In the genomic region with DNA sequence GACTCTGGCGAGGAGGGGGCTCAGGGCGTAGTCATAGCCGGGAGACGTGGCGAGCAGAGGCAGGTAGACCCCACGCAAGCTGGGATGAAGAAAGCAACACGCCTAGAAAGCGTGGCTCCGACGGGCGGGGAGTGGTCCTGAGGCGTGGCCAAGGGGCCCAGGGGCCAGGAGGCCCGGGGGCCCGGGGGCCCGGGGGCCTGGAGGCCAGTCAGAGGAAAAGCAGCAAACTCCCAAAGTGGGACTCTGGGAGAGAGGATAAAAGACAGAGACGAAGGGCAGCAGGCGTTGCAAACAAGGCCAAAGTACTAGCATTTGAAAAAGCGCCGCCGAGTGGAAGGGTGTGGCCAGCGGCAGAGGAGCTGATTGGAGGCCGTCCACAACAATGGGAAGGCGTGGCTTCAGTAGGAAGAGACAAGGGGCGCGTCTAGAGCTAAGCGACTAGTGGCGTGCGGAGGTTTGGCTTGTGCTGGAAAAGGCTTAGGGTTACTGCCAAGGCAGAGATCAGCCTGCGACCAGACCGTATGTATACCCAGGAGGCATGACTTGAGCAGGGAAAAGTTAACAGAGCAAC, we compare ENCODE assay signal across 8 mouse cellular contexts. TPM values are rescaled to one million over a fixed set of nuclear protein-coding genes. Genes with fewer than 3 reads are reported as not detected.
DNase-seq lines count a peak whose midpoint lies in the region; ATAC-seq and TF ChIP-seq lines count a peak whose summit lies in the region.

No protein-coding gene starts in this region.

- POLR2A ChIA-PET in Patski (lab: Charles Lee): no interaction called here

- no peaks in the 10 kb centered on the region for H3K27me3 ChIP-seq in Patski
- H3K27me3 ChIP-seq in hindbrain, embryonic 11.5 days (ENCODE audit: control insufficient read depth, insufficient read depth, low read length): no peaks in the 10 kb centered on the region

- CTCF ChIA-PET in Patski (lab: Charles Lee): interaction anchor here (0.7 to 1.4 kb wide), 3 partner anchors 11 to 19 kb away, joined by 3 read pairs; no protein-coding TSS in a partner anchor

- H3K27ac ChIP-seq in hindbrain, embryonic 11.5 days (ENCODE audit: low read depth, low read length): peak overlapping the region; percentile 92
- H3K27ac ChIP-seq in macrophage: peak overlapping the region; percentile 83

- H3K36me3 ChIP-seq in hindbrain, embryonic 11.5 days (ENCODE audit: control insufficient read depth, insufficient read depth, low read length): no peaks in the 10 kb centered on the region; the same call in 1 of the 2 replicates
- H3K36me3 ChIP-seq in macrophage (ENCODE audit: inconsistent target): peaks cover 24% of the 10 kb centered on the region; the same call in 1 of the 2 replicates

- H3K9me3 ChIP-seq in hindbrain, embryonic 11.5 days (ENCODE audit: control insufficient read depth, low read length): no peaks in the 10 kb centered on the region

- H3K4me2 ChIP-seq in hindbrain, embryonic 11.5 days (replicated peaks; ENCODE audit: low read depth, low read length): peak overlapping the region; percentile 97

- H3K79me2 ChIP-seq in macrophage (ENCODE audit: inconsistent target): peaks cover 88% of the 10 kb centered on the region

- ATAC-seq in Patski: peak; percentile 79
- ATAC-seq in frontal cortex, adult (ENCODE audit: low TSS enrichment): peak; percentile 56
- peak; percentile 87 for ATAC-seq in hindbrain, embryonic 11.5 days (ENCODE audit: low FRiP score)

- under 1% methylated on average over 30 of the region's 30 CpGs for WGBS in hindbrain, embryonic 11.5 days
- WGBS in macrophage (ENCODE audit: missing documents): under 1% methylated on average over 28 of the region's 30 CpGs

- DNase-seq in Patski (ENCODE audit: low read depth, low spot score): peak; percentile 35
- DNase-seq in cerebellum, adult 9-11 months: peak; percentile 73
- DNase-seq in hindbrain, embryonic 11.5 days (ENCODE audit: low spot score): peak; percentile 90
- DNase-seq in layer of hippocampus, postnatal 36 days: peak; percentile 64 to 69
- DNase-seq in right cerebral cortex, postnatal 10 days (ENCODE audit: low spot score in 2 of 2): peak; percentile 87 to 89
- DNase-seq in urinary bladder, postnatal 4 days (ENCODE audit: low spot score in 2 of 2): peak; percentile 81 to 87

- peak overlapping the region; percentile 83 for H3K4me3 ChIP-seq in hindbrain, embryonic 11.5 days (ENCODE audit: low read depth, low read length)
- H3K4me3 ChIP-seq in macrophage (ENCODE audit: inconsistent target): peak overlapping the region; percentile 100

- in situ Hi-C loops in Patski (cut with MboI; ENCODE audit: low pct_unique_long_range_greater_than_20kb): loop anchor here (10.0 kb wide), 1 partner anchor 168 kb away; no protein-coding TSS in a partner anchor

- TF ChIP-seq CTCF in Patski (IDR thresholded peaks at IDR 0.05): no peak

- peaks cover 2% of the 10 kb centered on the region; the same call in 1 of the 2 replicates for H3K4me1 ChIP-seq in hindbrain, embryonic 11.5 days (replicated peaks; ENCODE audit: control insufficient read depth, insufficient read depth, low read length)

- H3K9ac ChIP-seq in hindbrain, embryonic 11.5 days (ENCODE audit: low read depth, low read length): peak overlapping the region; percentile 49

RNA-seq across cellular contexts. Expression of gene Ubl5, which starts 0.3 kb away (rescaled TPM):
- polyA plus RNA-seq in Patski (2021): 439 TPM
- 448 and 456 TPM in 2 replicates for polyA plus RNA-seq in hindbrain, embryonic 11.5 days (2014; fragmentation: Nextera tagmentation; extraction: Ambion mirVana)
- total RNA-seq in layer of hippocampus, postnatal 36 days (2021): 100 to 1,000 TPM; 295 to 327 TPM
- total RNA-seq in macrophage (2018; cell fraction: chromatin; rRNA removed): 10 to 100 TPM; 24.4 to 57.8 (median 39.2) TPM
- 100 to 1,000 TPM; 255 to 474 (median 326) TPM for total RNA-seq in macrophage (2018; cell fraction: cytosol; rRNA removed)
- 10 to 100 TPM; 40.3 to 92.4 (median 63.6) TPM for total RNA-seq in macrophage (2018; cell fraction: nucleus; rRNA removed)
- polyA plus RNA-seq in macrophage (2018): 476 to 572 TPM (median 533 TPM) in 3 replicates

RNA-seq across cellular contexts. Expression of gene Fbxl12, which starts 1.6 kb away (rescaled TPM):
- polyA plus RNA-seq in Patski (2021) (19.2 TPM), macrophage (2018) (3.5 to 12.0 TPM (median 6.0 TPM) in 3 replicates)
- polyA plus RNA-seq in hindbrain, embryonic 11.5 days (2014; fragmentation: Nextera tagmentation; extraction: Ambion mirVana): 12.6 and 14.3 TPM in 2 replicates
- total RNA-seq in layer of hippocampus, postnatal 36 days (2021): 10 to 100 TPM; 19.6 to 22.6 TPM
- total RNA-seq in macrophage (2018; cell fraction: chromatin; rRNA removed): 100 to 1,000 TPM in 6 of 26 experiments, 10 to 100 TPM in 20; 25.0 to 118 (median 79.0) TPM
- total RNA-seq in macrophage (2018; cell fraction: cytosol; rRNA removed): 10 to 100 TPM in 3 of 26 experiments, 1 to 10 TPM in 23; 1.8 to 11.3 (median 5.4) TPM
- total RNA-seq in macrophage (2018; cell fraction: nucleus; rRNA removed): 10 to 100 TPM; 25.5 to 92.6 (median 49.5) TPM

RNA-seq across cellular contexts. Expression of gene Pin1, which starts 8.9 kb away (rescaled TPM):
- polyA plus RNA-seq in Patski (2021) (27.1 TPM), macrophage (2018) (5.8 to 16.7 TPM (median 8.8 TPM) in 3 replicates)
- 65.2 and 65.9 TPM in 2 replicates for polyA plus RNA-seq in hindbrain, embryonic 11.5 days (2014; fragmentation: Nextera tagmentation; extraction: Ambion mirVana)
- total RNA-seq in layer of hippocampus, postnatal 36 days (2021): 10 to 100 TPM; 35.1 to 35.4 TPM
- total RNA-seq in macrophage (2018; cell fraction: chromatin; rRNA removed): 10 to 100 TPM in 6 of 26 experiments, 1 to 10 TPM in 20; 2.0 to 16.0 (median 6.5) TPM
- 10 to 100 TPM in 11 of 26 experiments, 1 to 10 TPM in 15; 7.8 to 11.8 (median 9.6) TPM for total RNA-seq in macrophage (2018; cell fraction: cytosol; rRNA removed)
- total RNA-seq in macrophage (2018; cell fraction: nucleus; rRNA removed): 10 to 100 TPM in 4 of 26 experiments, 1 to 10 TPM in 22; 2.2 to 15.6 (median 5.5) TPM

Comparison
In these comparisons a context has a peak if more than half of its experiments do, and no peak if none do; other contexts are left out.
1. Peak in every context shown above with its lines: DNase-seq, ATAC-seq, H3K4me3 ChIP-seq and H3K27ac ChIP-seq.
2. DNase-seq: peak in every context shown above with its lines; median percentile 90 in hindbrain, embryonic 11.5 days; 88 in right cerebral cortex, postnatal 10 days; 84 in urinary bladder, postnatal 4 days; 73 in cerebellum, adult 9-11 months; 66 in layer of hippocampus, postnatal 36 days; 35 in Patski.